Mouse (Mus musculus) kidney, adult 2 months (tissue): ENCODE measurements around the gene Tekt3. TPM values are rescaled to one million over a fixed set of nuclear protein-coding genes. Genes with fewer than 3 reads are reported as not detected.
A peak's percentile ranks its signal among the peaks of the same experiment; 100 is the strongest.

Experiments
- DNase-seq: peaks from one replicate; pipeline ENCODE4 v3.0.0; 2021
- H3K27ac ChIP-seq: fragments of 200-500 bp; 2 replicates; pipeline ENCODE4 v1.5.1; 2012; ENCODE audit warnings: low read depth, low read length, control low read depth, inconsistent platforms; ENCODE audit not compliant: insufficient read depth
- H3K27me3 ChIP-seq: fragments of 200-500 bp; replicated peaks from 2 replicates; pipeline ENCODE4 v1.6.1; 2012; ENCODE audit warnings: mild to moderate bottlenecking, moderate library complexity, low read length, inconsistent platforms; ENCODE audit not compliant: control insufficient read depth, insufficient read depth
- H3K36me3 ChIP-seq: fragments of 200-500 bp; 2 replicates; pipeline ENCODE4 v1.6.1; 2012; ENCODE audit warnings: mild to moderate bottlenecking, moderate library complexity, low read length, inconsistent platforms; ENCODE audit not compliant: control insufficient read depth, insufficient read depth
- H3K4me1 ChIP-seq: fragments of 200-500 bp; 2 replicates; pipeline ENCODE4 v1.6.1; 2011; ENCODE audit warnings: low read length; ENCODE audit not compliant: control insufficient read depth, insufficient read depth
- H3K4me3 ChIP-seq: fragments of 200-500 bp; 2 replicates; pipeline ENCODE4 v1.5.1; 2011; ENCODE audit warnings: mild to moderate bottlenecking, low read depth, low read length, control low read depth; ENCODE audit not compliant: insufficient read depth
- CTCF ChIP-seq: fragments of 200-500 bp; conservative IDR thresholded peaks from 2 replicates; pipeline ENCODE4 v1.5.1; 2011; ENCODE audit warnings: low read depth, mild to moderate bottlenecking, control low read depth, low read length, moderate library complexity, mixed read lengths; ENCODE audit not compliant: insufficient read depth, insufficient read length
- POLR2A ChIP-seq: fragments of 200-500 bp; IDR thresholded peaks from one replicate; pipeline ENCODE4 v1.6.1; 2011; ENCODE audit warnings: low read depth, low read length, control low read depth
- WGBS: fragments of 180-500 bp; shearing (Covaris S2); methylation state at CpG from one replicate; pipeline ENCODE4 v1.1.7; 2018; 5-methylcytosine and 5-hydroxymethylcytosine counted together
- polyA plus RNA-seq: library from polyadenylated mRNA; depleted of rRNA; stranded (reverse); fragments of >200 nt; gene quantifications from 2 replicates; pipeline ENCODE4 v1.2.3, GENCODE M21; 2012

The Tekt3 gene
- polyA plus RNA-seq, 1 experiment, result not detected

GRCm38 (mm10) chr11:63131693-63132040, 70.2 kb downstream of the Tekt3 start:
- no peaks in the 10 kb centered on the region for H3K27me3 ChIP-seq
- H3K36me3 ChIP-seq, result no peaks in the 10 kb centered on the region
- H3K27ac ChIP-seq, result peak overlapping the region; percentile 75
- peak; percentile 17 for DNase-seq
- TF ChIP-seq POLR2A (no peak), CTCF (no peak)
- peak overlapping the region; percentile 63 for H3K4me3 ChIP-seq
- WGBS, result 8% methylated on average over 11 of the region's 11 CpGs
- H3K4me1 ChIP-seq, result peaks cover 11% of the 10 kb centered on the region; the same call in 1 of the 2 replicates

GRCm38 (mm10) chr11:63132151-63132500, 70.7 kb downstream of the Tekt3 start:
- TF ChIP-seq CTCF (no peak), POLR2A (no peak)
- peak; percentile 10 for DNase-seq
- Histone ChIP-seq H3K4me3 (peak overlapping the region; percentile 32), H3K36me3 (no peaks in the 10 kb centered on the region), H3K4me1 (peaks cover 11% of the 10 kb centered on the region; the same call in 1 of the 2 replicates), H3K27me3 (no peaks in the 10 kb centered on the region), H3K27ac (peak overlapping the region; percentile 75)
- WGBS, result 2% methylated on average over 11 of the region's 11 CpGs

GRCm38 (mm10) chr11:63132501-63133435, 71.3 kb downstream of the Tekt3 start:
- no peaks in the 10 kb centered on the region for H3K36me3 ChIP-seq
- H3K4me1 ChIP-seq, result peaks cover 11% of the 10 kb centered on the region; the same call in 1 of the 2 replicates
- 2% methylated on average over 66 of the region's 66 CpGs for WGBS
- H3K4me3 ChIP-seq, result peak overlapping the region; percentile 32
- peak overlapping the region; percentile 75 for H3K27ac ChIP-seq
- no peaks in the 10 kb centered on the region for H3K27me3 ChIP-seq
- TF ChIP-seq POLR2A, result no peak
- no peak for TF ChIP-seq CTCF
- peak; percentile 87 for DNase-seq

GRCm38 (mm10) chr11:63134021-63134420, 72.6 kb downstream of the Tekt3 start:
- no peak for TF ChIP-seq CTCF
- TF ChIP-seq POLR2A, result no peak
- H3K27ac ChIP-seq, result no peak overlapping the region
- H3K36me3 ChIP-seq, result no peaks in the 10 kb centered on the region
- H3K4me3 ChIP-seq, result no peak overlapping the region
- H3K27me3 ChIP-seq, result no peaks in the 10 kb centered on the region
- peaks cover 9% of the 10 kb centered on the region; the same call in 1 of the 2 replicates for H3K4me1 ChIP-seq
- 93% methylated on average over 5 of the region's 5 CpGs for WGBS
- peak; percentile 16 for DNase-seq

GRCm38 (mm10) chr11:63134742-63135482, 73.5 kb downstream of the Tekt3 start:
- no peak overlapping the region for H3K27ac ChIP-seq
- H3K4me1 ChIP-seq, result peaks cover 4% of the 10 kb centered on the region; the same call in 1 of the 2 replicates
- TF ChIP-seq CTCF (no peak), POLR2A (no peak)

GRCm38 (mm10) chr11:63135622-63136021, 74.2 kb downstream of the Tekt3 start:
- Histone ChIP-seq H3K36me3 (no peaks in the 10 kb centered on the region), H3K4me1 (peaks cover 4% of the 10 kb centered on the region; the same call in 1 of the 2 replicates), H3K27ac (peak overlapping the region; percentile 59), H3K27me3 (no peaks in the 10 kb centered on the region), H3K4me3 (no peak overlapping the region)
- no peak for TF ChIP-seq POLR2A
- TF ChIP-seq CTCF, result peak; percentile 98
- peak; percentile 90 for DNase-seq
- WGBS, result under 1% methylated on average over 8 of the region's 8 CpGs

More at GRCm38 (mm10) chr11:63134742-63135482, 73.5 kb downstream of the Tekt3 start:
- H3K27me3 ChIP-seq, result no peaks in the 10 kb centered on the region
- WGBS, result 62% methylated on average over 15 of the region's 15 CpGs
- DNase-seq, result peak; percentile 23
- no peaks in the 10 kb centered on the region for H3K36me3 ChIP-seq
- H3K4me3 ChIP-seq, result no peak overlapping the region
